Mouse (Mus musculus) CH12.LX (cell line): ENCODE results near the gene Rnf169. TPM values are rescaled to one million over a fixed set of nuclear protein-coding genes. Genes with fewer than 3 reads are reported as not detected.

Source experiments
- DNase-seq: peaks from one replicate; pipeline ENCODE4 v3.0.0-alpha.2; 2013; ENCODE audit errors: extremely low read depth
- H3K27ac ChIP-seq: 2 replicates; pipeline ENCODE4 v1.5.1; 2012; ENCODE audit warnings: low read depth, mild to moderate bottlenecking, control low read depth, moderate library complexity; ENCODE audit not compliant: insufficient read depth
- H3K27me3 ChIP-seq: replicated peaks from 2 replicates; pipeline ENCODE3; 2012; ENCODE audit warnings: inconsistent platforms
- H3K36me3 ChIP-seq, 2 experiments: replicated peaks in 1 of 2; 2 replicates each; pipeline versions ENCODE3 to v1.6.1; 2012; ENCODE audit warnings: inconsistent platforms in 1 of 2, low read length in 1 of 2, mild to moderate bottlenecking in 1 of 2, mixed read lengths in 1 of 2, moderate library complexity in 1 of 2; ENCODE audit not compliant: control insufficient read depth in 1 of 2, insufficient read depth in 1 of 2
- H3K4me1 ChIP-seq, 2 experiments: 2 replicates each; pipeline ENCODE4 v1.6.1; 2012; ENCODE audit warnings: inconsistent platforms in 1 of 2, moderate library complexity in 1 of 2; ENCODE audit not compliant: insufficient read depth in 2 of 2, control insufficient read depth in 1 of 2
- H3K4me2 ChIP-seq: 2 replicates; pipeline ENCODE4 v1.6.1; 2012; ENCODE audit warnings: low read depth, mild to moderate bottlenecking, control low read depth; ENCODE audit not compliant: poor library complexity, insufficient read depth, severe bottlenecking
- H3K4me3 ChIP-seq, 3 experiments: fragments of 150-350 bp in 1 of 3; sonication (generic) in 1 of 3; replicated peaks in 1 of 3; 2 replicates each; pipeline versions ENCODE3 to v1.5.1; 2011 to 2012; ENCODE audit warnings: low read depth in 2 of 3, low read length in 2 of 3, mild to moderate bottlenecking in 2 of 3, moderate library complexity in 2 of 3, control low read depth in 1 of 3, improper control_type of control experiment in 1 of 3, inconsistent platforms in 1 of 3, mixed read lengths in 1 of 3; ENCODE audit not compliant: poor library complexity in 1 of 3
- H3K79me2 ChIP-seq: replicated peaks from 2 replicates; pipeline ENCODE4 v1.6.1; 2012; ENCODE audit warnings: mild to moderate bottlenecking, moderate library complexity; ENCODE audit not compliant: control insufficient read depth, poor library complexity, insufficient read depth, severe bottlenecking; ENCODE audit errors: extremely low read depth
- H3K9ac ChIP-seq: 2 replicates; pipeline ENCODE4 v1.6.1; 2012; ENCODE audit warnings: low read depth, mild to moderate bottlenecking, control low read depth, moderate library complexity; ENCODE audit not compliant: insufficient read depth
- H3K9me3 ChIP-seq: replicated peaks from 2 replicates; pipeline ENCODE3; 2012; ENCODE audit warnings: low read length, inconsistent platforms, mixed read lengths
- BHLHE40 ChIP-seq: IDR thresholded peaks from 2 replicates; pipeline ENCODE4 v1.6.1; 2011; ENCODE audit warnings: mild to moderate bottlenecking, low read depth, low read length, improper control_type of control experiment
- CHD1 ChIP-seq: IDR thresholded peaks from 2 replicates; pipeline ENCODE4 v1.6.1; 2012; ENCODE audit warnings: low read depth, low read length, improper control_type of control experiment, inconsistent platforms
- CHD2 ChIP-seq: IDR thresholded peaks from 2 replicates; pipeline ENCODE4 v1.6.1; 2011; ENCODE audit warnings: low read length, improper control_type of control experiment
- CTCF ChIP-seq, 2 experiments: IDR thresholded peaks in 1 of 2; conservative IDR thresholded peaks in 1 of 2; 2 replicates each; pipeline ENCODE4 v1.5.1; 2011 to 2012; ENCODE audit warnings: low read depth in 2 of 2, low read length in 2 of 2, improper control_type of control experiment in 1 of 2, inconsistent platforms in 1 of 2, mild to moderate bottlenecking in 1 of 2, moderate library complexity in 1 of 2
- ELF1 ChIP-seq: IDR thresholded peaks from 2 replicates; pipeline ENCODE4 v1.6.1; 2014; ENCODE audit warnings: low read depth, mild to moderate bottlenecking, inconsistent platforms, low read length, improper control_type of control experiment
- ETS1 ChIP-seq: conservative IDR thresholded peaks from 2 replicates; pipeline ENCODE4 v1.6.1; 2012; ENCODE audit warnings: low read depth, mild to moderate bottlenecking, inconsistent platforms, low read length, improper control_type of control experiment, moderate library complexity
- JUND ChIP-seq: conservative IDR thresholded peaks from 2 replicates; pipeline ENCODE4 v1.6.1; 2011; ENCODE audit warnings: low read depth, low read length, improper control_type of control experiment
- KAT2A ChIP-seq: IDR thresholded peaks from 2 replicates; pipeline ENCODE4 v1.6.1; 2012; ENCODE audit warnings: low read length, improper control_type of control experiment, inconsistent platforms; ENCODE audit not compliant: insufficient replicate concordance
- MAFK ChIP-seq: IDR thresholded peaks from 2 replicates; pipeline ENCODE4 v1.6.1; 2011; ENCODE audit warnings: low read length, improper control_type of control experiment; ENCODE audit not compliant: insufficient replicate concordance
- MAX ChIP-seq: IDR thresholded peaks from 2 replicates; pipeline ENCODE4 v1.6.1; 2011; ENCODE audit warnings: low read length, improper control_type of control experiment
- MAZ ChIP-seq: IDR thresholded peaks from 2 replicates; pipeline ENCODE4 v1.6.1; 2012; ENCODE audit warnings: low read depth, mild to moderate bottlenecking, inconsistent platforms, low read length, improper control_type of control experiment, moderate library complexity
- MEF2A ChIP-seq: IDR thresholded peaks from 2 replicates; pipeline ENCODE4 v1.6.1; 2014; ENCODE audit warnings: low read depth, mild to moderate bottlenecking, inconsistent platforms, low read length, improper control_type of control experiment, borderline replicate concordance
- MXI1 ChIP-seq: IDR thresholded peaks from 2 replicates; pipeline ENCODE4 v1.6.1; 2011; ENCODE audit warnings: mild to moderate bottlenecking, low read depth, low read length, improper control_type of control experiment
- MYC ChIP-seq: IDR thresholded peaks from 2 replicates; pipeline ENCODE4 v1.6.1; 2011; ENCODE audit warnings: low read depth, mild to moderate bottlenecking, improper control_type of control experiment, low read length
- NRF1 ChIP-seq: IDR thresholded peaks from 2 replicates; pipeline ENCODE4 v1.6.1; 2014; ENCODE audit warnings: low read depth, mild to moderate bottlenecking, inconsistent platforms, low read length, improper control_type of control experiment, moderate library complexity
- PAX5 ChIP-seq: IDR thresholded peaks from 2 replicates; pipeline ENCODE4 v1.6.1; 2012; ENCODE audit warnings: low read length, inconsistent platforms, mixed read lengths
- SIN3A ChIP-seq: IDR thresholded peaks from 2 replicates; pipeline ENCODE4 v1.6.1; 2012; ENCODE audit warnings: low read length, improper control_type of control experiment, inconsistent platforms
- TBP ChIP-seq: conservative IDR thresholded peaks from 2 replicates; pipeline ENCODE4 v1.6.1; 2011; ENCODE audit warnings: low read depth, low read length, improper control_type of control experiment
- USF1 ChIP-seq: IDR thresholded peaks from 2 replicates; pipeline ENCODE4 v1.6.1; 2014; ENCODE audit warnings: low read depth, mild to moderate bottlenecking, inconsistent platforms, low read length, improper control_type of control experiment
- ZC3H11A ChIP-seq: IDR thresholded peaks from 2 replicates; pipeline ENCODE4 v1.6.1; 2012; ENCODE audit warnings: low read depth, mild to moderate bottlenecking, inconsistent platforms, low read length, improper control_type of control experiment
- ZKSCAN1 ChIP-seq: IDR thresholded peaks from 2 replicates; pipeline ENCODE4 v1.6.1; 2012; ENCODE audit warnings: low read depth, inconsistent platforms, low read length, improper control_type of control experiment, borderline replicate concordance
- ZMIZ1 ChIP-seq: IDR thresholded peaks from 2 replicates; pipeline ENCODE4 v1.6.1; 2012; ENCODE audit warnings: low read depth, mild to moderate bottlenecking, inconsistent platforms, low read length, improper control_type of control experiment
- dilution Hi-C: fragments of 300-500 bp; cut with MboI; formaldehyde crosslinking; loops from 2 replicates; pipeline ENCODE4 v1.14.3; 2020; ENCODE audit warnings: low sequenced_read_pairs; ENCODE audit not compliant: extremely low pct_unique_long_range_greater_than_20kb, extremely low pct_ligation_motif_present
- in situ Hi-C: fragments of 300-500 bp; cut with MboI; formaldehyde crosslinking; loops from 3 replicates; pipeline ENCODE4 v1.14.3; 2019; ENCODE audit warnings: low sequenced_read_pairs, low pct_ligation_motif_present, low pct_unique_long_range_greater_than_20kb, mixed read lengths
- polyA plus RNA-seq: library from polyadenylated mRNA; unstranded; fragments of >175 nt; gene quantifications from 2 replicates; pipeline ENCODE4 v1.2.1, GENCODE M21; 2012; ENCODE audit warnings: low read depth; ENCODE audit not compliant: insufficient read length
- total RNA-seq, 2 experiments: library from RNA; depleted of rRNA; stranded (reverse); fragments of 300-350 nt in 1 of 2; fragments of >200 nt in 1 of 2; gene quantifications; 2 replicates each; pipeline ENCODE4 v1.2.3; 2012 to 2014

The Rnf169 gene
- total and polyA plus RNA-seq, 3 experiments, result 3.7 to 11.4 (median 5.2) TPM

- no peak for DNase-seq
- in situ Hi-C loops (no loop called here), dilution Hi-C loops (no loop called here)
- Histone ChIP-seq H3K27ac (no peak overlapping the region), H3K9ac (no peak overlapping the region), H3K4me2 (no peak overlapping the region), H3K27me3 (no peaks in the 10 kb centered on the region), H3K79me2 (peaks cover 12% of the 10 kb centered on the region), H3K4me1 (peaks cover 3 to 17% of the 10 kb centered on the region in 2 experiments; a peak in 2 of 4 replicates), H3K9me3 (peaks cover under 1% of the 10 kb centered on the region), H3K36me3 (peaks cover 0 to 12% of the 10 kb centered on the region in 2 experiments), H3K4me3 (no peak overlapping the region)
- TF ChIP-seq ETS1 (no peak), CTCF (conservative IDR thresholded peaks at IDR 0.05 in 1 of 2, IDR thresholded peaks at IDR 0.05 in 1 of 2; ENCODE audit: low read depth in 2 of 2, low read length in 2 of 2) (no peak), SIN3A (no peak), CHD1 (no peak)
Observed at GRCm38 (mm10) chr7:99971926-99972325, 8.3 kb downstream of the Rnf169 start.

GRCm38 (mm10) chr7:99969151-99969550 lies 11.1 kb downstream of the Rnf169 start:
- Histone ChIP-seq H3K27ac (no peak overlapping the region), H3K4me1 (peaks cover 0 to 14% of the 10 kb centered on the region in 2 experiments; a peak in 2 of 4 replicates), H3K9me3 (no peaks in the 10 kb centered on the region), H3K36me3 (peaks cover 0 to 23% of the 10 kb centered on the region in 2 experiments), H3K27me3 (no peaks in the 10 kb centered on the region), H3K4me3 (no peak overlapping the region), H3K79me2 (peaks cover 2% of the 10 kb centered on the region), H3K9ac (no peak overlapping the region), H3K4me2 (no peak overlapping the region)
- DNase-seq, result no peak
- no peak for TF ChIP-seq ZKSCAN1
- TF ChIP-seq CTCF (conservative IDR thresholded peaks at IDR 0.05 in 1 of 2, IDR thresholded peaks at IDR 0.05 in 1 of 2; ENCODE audit: low read depth in 2 of 2, low read length in 2 of 2), result no peak
- no peak for TF ChIP-seq MEF2A
- no peak for TF ChIP-seq MAX
- no peak for TF ChIP-seq MYC
- TF ChIP-seq KAT2A, result no peak
- TF ChIP-seq PAX5, result no peak
- no peak for TF ChIP-seq ZMIZ1
- TF ChIP-seq ELF1, result no peak
- TF ChIP-seq SIN3A, result no peak
- TF ChIP-seq CHD2, result no peak
- in situ Hi-C loops (no loop called here), dilution Hi-C loops (no loop called here)

GRCm38 (mm10) chr7:99966011-99966721 lies 14.1 kb downstream of the Rnf169 start:
- H3K79me2 ChIP-seq, result peaks cover 2% of the 10 kb centered on the region; the same call in 1 of the 2 replicates
- dilution Hi-C loops (no loop called here), in situ Hi-C loops (no loop called here)
- H3K9me3 ChIP-seq, result no peaks in the 10 kb centered on the region
- H3K4me1 ChIP-seq, result peaks cover 6 to 38% of the 10 kb centered on the region in 2 experiments; a peak in 3 of 4 replicates
- no peak overlapping the region for H3K9ac ChIP-seq
- H3K4me3 ChIP-seq, result no peak overlapping the region
- no peaks in the 10 kb centered on the region for H3K27me3 ChIP-seq
- peaks cover 0 to 21% of the 10 kb centered on the region in 2 experiments for H3K36me3 ChIP-seq
- no peak for DNase-seq
- no peak overlapping the region for H3K27ac ChIP-seq
- TF ChIP-seq BHLHE40, result no peak
- TF ChIP-seq ZC3H11A, result no peak
- no peak for TF ChIP-seq USF1
- TF ChIP-seq NRF1, result no peak
- TF ChIP-seq SIN3A, result no peak
- no peak for TF ChIP-seq TBP
- no peak for TF ChIP-seq MXI1
- TF ChIP-seq JUND, result no peak
- no peak for TF ChIP-seq MAZ
- no peak for TF ChIP-seq MAFK
- TF ChIP-seq MAX, result no peak
- TF ChIP-seq ZKSCAN1, result no peak
- H3K4me2 ChIP-seq, result no peak overlapping the region
